Mouse (Mus musculus) erythroblast, embryonic 14.5 days (primary cell): ENCODE measurements around the gene Pphln1. TPM values are rescaled to one million over a fixed set of nuclear protein-coding genes. Genes with fewer than 3 reads are reported as not detected.
A peak's percentile ranks its signal among the peaks of the same experiment; 100 is the strongest.

Experiments used
- H3K27me3 ChIP-seq: 2 replicates; pipeline ENCODE4 v1.6.1; 2012; ENCODE audit warnings: inconsistent platforms; ENCODE audit not compliant: control insufficient read depth
- H3K36me3 ChIP-seq: 2 replicates; pipeline ENCODE4 v1.6.1; 2012; ENCODE audit warnings: mild to moderate bottlenecking, inconsistent platforms; ENCODE audit not compliant: control insufficient read depth
- H3K4me1 ChIP-seq: 2 replicates; pipeline ENCODE4 v1.6.1; 2012; ENCODE audit warnings: inconsistent platforms; ENCODE audit not compliant: control insufficient read depth
- H3K4me3 ChIP-seq: replicated peaks from 2 replicates; pipeline ENCODE3; 2012; ENCODE audit warnings: moderate library complexity, mild to moderate bottlenecking, inconsistent platforms
- H3K9me3 ChIP-seq: 2 replicates; pipeline ENCODE4 v1.6.1; 2012; ENCODE audit warnings: low read length, inconsistent platforms, mixed read lengths; ENCODE audit not compliant: control insufficient read depth
- GATA1 ChIP-seq: IDR thresholded peaks from 2 replicates; pipeline ENCODE4 v1.6.1; 2012; ENCODE audit warnings: low read length, inconsistent platforms, mixed read lengths
- TAL1 ChIP-seq: IDR thresholded peaks from 3 replicates; pipeline ENCODE4 v1.6.1; 2012; ENCODE audit warnings: low read length, inconsistent platforms, mixed read lengths
- polyA plus RNA-seq: library from polyadenylated mRNA; stranded (reverse); fragments of >175 nt; gene quantifications from 2 replicates; pipeline ENCODE4 v1.2.3, GENCODE M21; 2012

Pphln1 gene
- polyA plus RNA-seq, 1 experiment = 0.20 TPM

GRCm38 (mm10) chr15:93381337-93381736, 16.8 kb upstream of the Pphln1 start:
- Histone ChIP-seq H3K27me3 (no peaks in the 10 kb centered on the region), H3K4me1 (peaks cover 7% of the 10 kb centered on the region), H3K36me3 (peaks cover 14% of the 10 kb centered on the region), H3K4me3 (no peak overlapping the region), H3K9me3 (no peaks in the 10 kb centered on the region)
- no peak for TF ChIP-seq TAL1
- no peak for TF ChIP-seq GATA1

- H3K27me3 ChIP-seq = no peaks in the 10 kb centered on the region
- H3K36me3 ChIP-seq = peaks cover 55% of the 10 kb centered on the region
- H3K4me1 ChIP-seq = peaks cover 52% of the 10 kb centered on the region
- TF ChIP-seq TAL1 = no peak
- no peak for TF ChIP-seq GATA1
- peak overlapping the region; percentile 77 for H3K4me3 ChIP-seq
- no peaks in the 10 kb centered on the region for H3K9me3 ChIP-seq
Observed at GRCm38 (mm10) chr15:93397269-93397668, 881 bp upstream of the Pphln1 start.

GRCm38 (mm10) chr15:93398699-93399540, 770 bp downstream of the Pphln1 start:
- TF ChIP-seq GATA1 (no peak), TAL1 (no peak)
- Histone ChIP-seq H3K27me3 (no peaks in the 10 kb centered on the region), H3K9me3 (no peaks in the 10 kb centered on the region), H3K4me1 (peaks cover 55% of the 10 kb centered on the region), H3K36me3 (peaks cover 42% of the 10 kb centered on the region), H3K4me3 (peak overlapping the region; percentile 77)

GRCm38 (mm10) chr15:93401446-93401845, 3.3 kb downstream of the Pphln1 start:
- Histone ChIP-seq H3K9me3 (no peaks in the 10 kb centered on the region), H3K36me3 (peaks cover 30% of the 10 kb centered on the region), H3K4me3 (no peak overlapping the region), H3K27me3 (no peaks in the 10 kb centered on the region), H3K4me1 (peaks cover 59% of the 10 kb centered on the region)
- TF ChIP-seq GATA1 = no peak
- TF ChIP-seq TAL1 = no peak

- Histone ChIP-seq H3K36me3 (peaks cover 33% of the 10 kb centered on the region), H3K4me3 (no peak overlapping the region), H3K4me1 (peaks cover 52% of the 10 kb centered on the region), H3K27me3 (no peaks in the 10 kb centered on the region), H3K9me3 (no peaks in the 10 kb centered on the region)
- TF ChIP-seq GATA1 (no peak), TAL1 (no peak)
Observed at GRCm38 (mm10) chr15:93402730-93403129, 4.6 kb downstream of the Pphln1 start.

- Histone ChIP-seq H3K4me3 (no peak overlapping the region), H3K4me1 (peaks cover 38% of the 10 kb centered on the region), H3K27me3 (no peaks in the 10 kb centered on the region), H3K36me3 (peaks cover 50% of the 10 kb centered on the region), H3K9me3 (no peaks in the 10 kb centered on the region)
- TF ChIP-seq GATA1 (no peak), TAL1 (no peak)
Observed at GRCm38 (mm10) chr15:93404849-93405248, 6.7 kb downstream of the Pphln1 start.

- TF ChIP-seq GATA1 = no peak
- no peak for TF ChIP-seq TAL1
- Histone ChIP-seq H3K4me3 (no peak overlapping the region), H3K27me3 (no peaks in the 10 kb centered on the region), H3K9me3 (no peaks in the 10 kb centered on the region), H3K4me1 (peaks cover 32% of the 10 kb centered on the region), H3K36me3 (peaks cover 56% of the 10 kb centered on the region)
Observed at GRCm38 (mm10) chr15:93405446-93405986, 7.4 kb downstream of the Pphln1 start.

- Histone ChIP-seq H3K4me3 (no peak overlapping the region), H3K9me3 (no peaks in the 10 kb centered on the region), H3K4me1 (peaks cover 23% of the 10 kb centered on the region), H3K36me3 (peaks cover 58% of the 10 kb centered on the region), H3K27me3 (no peaks in the 10 kb centered on the region)
- TF ChIP-seq TAL1 (no peak), GATA1 (no peak)
Observed at GRCm38 (mm10) chr15:93406492-93406891, 8.3 kb downstream of the Pphln1 start.

- TF ChIP-seq GATA1 (no peak), TAL1 (no peak)
- H3K36me3 ChIP-seq = peaks cover 80% of the 10 kb centered on the region
Observed at GRCm38 (mm10) chr15:93412445-93412844, 14.3 kb downstream of the Pphln1 start.

More at GRCm38 (mm10) chr15:93412445-93412844, 14.3 kb downstream of the Pphln1 start:
- H3K9me3 ChIP-seq = no peaks in the 10 kb centered on the region
- H3K27me3 ChIP-seq = no peaks in the 10 kb centered on the region
- H3K4me1 ChIP-seq = no peaks in the 10 kb centered on the region
- no peak overlapping the region for H3K4me3 ChIP-seq
